Mouse (Mus musculus) thymus, adult 18-20 months (tissue): Measurements from ENCODE around the gene Maco1.
"Not testable (repeated sequence)": the region's sequence is repeated elsewhere in the genome, so short reads cannot be mapped to it uniquely, and the experiment has no call there.

Source experiments
- DNase-seq, 2 experiments: peaks; one replicate each; pipeline ENCODE4 v3.0.0; 2022; ENCODE audit warnings: mixed read lengths in 2 of 2

The Maco1 gene

GRCm38 (mm10) chr4:134856501-134856900 is 3.4 kb upstream of the Maco1 start:
- DNase-seq: no peak

GRCm38 (mm10) chr4:134856056-134856455 is 2.9 kb upstream of the Maco1 start:
- DNase-seq: no peak

DNA sequence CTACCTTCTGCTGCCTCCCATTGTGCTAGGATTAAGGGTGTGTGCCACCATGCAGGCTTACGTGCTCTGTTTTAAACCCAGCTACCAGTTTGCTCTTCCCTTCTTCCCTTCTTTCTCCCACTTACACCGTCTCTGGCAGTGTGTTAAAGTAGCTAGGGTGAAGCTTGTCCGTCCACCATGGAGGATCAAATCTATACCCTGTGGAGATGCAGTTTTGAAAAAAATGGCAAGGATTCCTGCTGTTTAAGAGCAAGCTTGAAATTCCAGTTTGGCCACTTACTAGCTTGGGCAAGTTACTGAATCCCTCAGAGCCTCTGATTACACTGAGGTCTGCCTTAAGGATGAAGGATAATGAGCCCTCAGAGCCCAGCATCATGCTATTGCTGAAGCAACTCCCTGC is 2.2 kb upstream of the Maco1 start:
- DNase-seq: no peak

- DNase-seq: peak; percentile 83 to 86
These were observed 716 bp upstream of the Maco1 start for GRCm38 (mm10) chr4:134853637-134854485.

DNA sequence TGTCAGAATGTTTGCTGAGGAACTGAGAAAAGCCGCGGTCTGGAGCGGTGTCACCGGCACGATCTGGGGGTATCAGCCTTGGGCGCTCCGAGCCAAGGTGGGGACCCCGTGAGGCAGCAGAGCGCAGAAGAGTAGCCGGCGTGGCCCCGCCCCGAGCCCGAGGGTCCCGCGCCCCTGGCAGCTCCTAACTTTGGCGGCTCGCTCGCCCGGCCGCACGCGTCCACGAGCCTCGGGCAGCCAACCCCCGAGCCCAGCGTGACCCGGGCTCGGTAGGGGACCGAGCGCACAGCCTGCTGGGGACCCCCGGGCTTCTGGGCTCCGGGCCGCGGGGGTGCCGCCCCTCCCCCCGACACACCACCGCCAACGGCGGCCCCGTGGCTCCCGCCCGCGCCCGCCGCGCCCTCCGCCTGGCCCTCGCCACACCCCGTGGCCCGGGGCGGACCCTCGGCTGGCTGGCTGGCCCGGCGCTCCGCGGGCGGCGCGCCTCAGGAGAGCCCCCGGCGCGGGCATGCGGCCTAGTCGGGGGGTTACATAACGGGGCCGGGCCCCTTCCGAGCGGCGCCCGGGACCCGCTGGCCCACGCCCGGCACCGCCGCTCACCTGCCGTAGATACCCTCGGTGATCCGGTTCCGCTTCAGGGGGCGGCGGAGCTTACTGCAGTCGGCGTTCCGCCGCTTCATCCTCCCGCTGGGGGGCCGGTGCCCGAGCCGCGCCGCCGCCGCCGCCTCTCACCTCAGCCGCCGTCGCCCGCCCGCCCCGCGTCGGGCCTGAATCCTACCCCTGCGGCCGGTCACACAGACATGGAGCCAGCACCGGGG is 498 bp downstream of the Maco1 start:
- peak; percentile 32 to 39 for DNase-seq

DNA sequence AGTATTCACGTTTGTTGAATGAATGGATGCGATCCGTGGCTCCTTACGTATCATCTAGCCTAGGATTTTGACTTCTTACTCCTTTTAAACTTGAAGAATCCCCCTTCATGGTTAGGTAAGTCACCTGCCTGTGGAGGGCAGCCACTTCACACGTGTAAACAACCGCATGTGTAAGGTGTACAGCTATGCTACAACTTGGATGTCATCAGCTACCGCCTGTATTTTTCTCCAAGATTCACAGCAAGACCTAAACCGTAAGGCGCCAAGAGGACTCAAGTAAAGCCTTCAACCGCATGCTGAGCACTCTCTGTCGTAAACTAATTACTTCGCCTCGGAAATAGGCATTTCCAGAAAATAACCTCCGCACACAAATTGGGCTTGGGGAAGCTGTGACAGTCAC is 1.3 kb downstream of the Maco1 start:
- DNase-seq: no peak

- DNase-seq: no peak
These were observed 1.9 kb downstream of the Maco1 start for GRCm38 (mm10) chr4:134851236-134851635.

DNA sequence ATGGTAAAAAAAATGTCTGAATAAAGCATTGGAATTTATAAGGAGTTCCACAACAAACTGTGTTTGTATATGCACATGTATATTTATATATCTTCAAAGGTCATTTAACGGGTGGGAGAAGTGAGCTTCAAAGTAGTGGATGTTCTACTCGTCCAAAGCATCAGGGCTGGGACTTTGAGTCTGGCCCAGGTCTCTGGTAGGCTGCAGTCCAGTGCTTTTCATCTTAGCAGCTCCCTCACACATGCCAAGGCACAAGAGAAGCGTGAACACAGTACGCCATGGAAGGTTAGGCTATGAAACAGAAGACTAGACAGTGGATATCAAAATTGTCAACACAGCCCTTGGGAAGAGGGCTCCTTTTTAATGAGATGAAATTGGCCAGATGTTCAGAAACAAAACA is 2.6 kb downstream of the Maco1 start:
- DNase-seq: no peak

DNA sequence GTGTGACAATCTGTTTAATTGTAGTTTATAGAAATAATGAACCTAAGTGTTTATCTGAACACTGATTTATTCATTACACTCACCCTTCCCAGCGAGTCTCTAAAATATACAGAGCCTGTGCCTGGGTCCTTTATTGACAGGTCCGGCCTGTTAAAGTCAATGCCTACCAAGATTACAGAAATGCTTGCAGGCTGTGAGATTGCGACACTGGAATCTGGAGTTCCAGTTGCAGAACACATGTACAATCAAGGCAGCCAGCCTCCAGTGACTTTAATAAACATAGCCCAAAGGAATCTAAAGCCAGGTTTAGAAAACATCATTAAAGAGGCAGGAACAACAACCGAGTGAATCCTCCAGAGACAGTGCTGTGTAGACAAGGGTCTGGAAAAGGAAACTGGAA is 5.6 kb downstream of the Maco1 start:
- no peak for DNase-seq

- DNase-seq: no peak
These were observed 9.6 kb downstream of the Maco1 start for GRCm38 (mm10) chr4:134843566-134843965.

DNA sequence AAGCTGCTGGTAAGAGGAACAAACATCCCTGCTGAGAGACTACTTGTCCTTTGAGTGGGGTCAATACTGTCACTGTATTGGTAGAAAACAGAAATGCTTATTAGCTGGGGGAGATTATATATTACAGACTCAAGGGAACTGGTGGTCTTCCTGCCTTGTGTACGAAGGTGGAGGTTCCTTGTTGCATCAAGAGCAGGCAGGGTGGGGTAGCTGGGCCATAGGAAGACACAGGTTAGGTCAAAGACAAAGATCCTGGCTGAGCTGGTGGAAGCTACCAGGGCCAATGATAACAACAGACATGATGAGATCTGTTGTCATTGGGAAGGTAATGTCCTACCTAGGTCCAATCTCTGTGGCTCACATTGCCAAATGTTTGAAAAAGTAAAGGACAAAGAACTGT is 12.9 kb downstream of the Maco1 start:
- DNase-seq: no peak

DNA sequence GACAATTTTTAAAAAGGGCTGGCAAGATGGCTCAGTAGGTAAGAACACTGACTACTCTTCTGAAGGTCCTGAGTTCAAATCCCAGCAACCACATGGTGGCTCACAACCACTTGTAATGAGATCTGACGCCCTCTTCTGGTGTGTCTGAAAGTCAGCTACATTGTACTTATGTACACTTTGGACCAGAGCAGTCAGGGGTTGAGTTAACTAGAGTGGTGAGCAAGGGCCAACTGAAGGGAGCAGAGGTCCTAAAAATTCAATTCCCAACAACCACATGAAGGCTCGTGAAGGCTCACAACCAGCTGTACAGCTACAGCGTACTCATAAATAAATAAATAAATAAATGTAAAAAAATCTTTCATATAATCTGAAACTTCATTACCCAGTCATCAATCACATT is 14.4 kb downstream of the Maco1 start:
- DNase-seq: not testable (repeated sequence)

DNA sequence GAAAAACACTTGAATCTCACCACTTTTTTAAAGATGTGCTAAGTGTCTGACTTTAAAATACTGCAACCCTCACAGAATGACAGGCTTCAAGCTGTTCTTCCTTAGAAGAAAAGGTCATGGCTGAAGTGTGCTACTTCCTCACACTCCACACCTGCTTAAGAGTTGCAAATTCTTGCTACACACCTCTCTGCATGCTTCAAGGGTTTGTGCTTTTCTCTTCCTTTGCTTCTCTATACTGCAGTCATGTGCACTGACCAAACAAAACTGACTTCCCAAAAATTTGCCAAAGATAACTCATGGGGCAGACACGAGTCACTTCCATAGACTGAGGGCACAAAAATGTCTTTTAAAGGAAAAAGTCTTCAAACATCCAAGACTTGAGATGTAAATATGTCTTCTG is 14.9 kb downstream of the Maco1 start:
- DNase-seq: no peak

DNA sequence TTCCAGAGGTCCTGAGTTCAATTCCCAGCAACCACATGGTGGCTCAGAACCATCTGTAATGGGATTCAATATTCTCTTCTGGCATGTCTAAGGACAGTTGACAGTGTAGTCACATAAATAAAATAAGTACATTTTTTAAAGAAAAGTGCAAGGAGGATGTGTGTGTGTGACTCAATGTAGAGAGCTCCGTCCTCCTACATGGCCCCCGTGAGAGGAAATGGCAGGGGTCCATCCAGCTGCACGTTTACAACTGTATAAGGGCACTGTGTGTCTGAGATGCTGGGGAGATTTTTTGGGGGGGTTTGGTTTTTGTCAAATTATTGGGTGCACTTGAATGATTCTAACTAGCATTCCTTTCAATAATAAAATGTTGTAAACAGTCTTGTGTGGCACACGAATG is 17.7 kb downstream of the Maco1 start:
- no peak for DNase-seq

- DNase-seq: no peak
These were observed 21.2 kb downstream of the Maco1 start for GRCm38 (mm10) chr4:134831934-134832333.

DNA sequence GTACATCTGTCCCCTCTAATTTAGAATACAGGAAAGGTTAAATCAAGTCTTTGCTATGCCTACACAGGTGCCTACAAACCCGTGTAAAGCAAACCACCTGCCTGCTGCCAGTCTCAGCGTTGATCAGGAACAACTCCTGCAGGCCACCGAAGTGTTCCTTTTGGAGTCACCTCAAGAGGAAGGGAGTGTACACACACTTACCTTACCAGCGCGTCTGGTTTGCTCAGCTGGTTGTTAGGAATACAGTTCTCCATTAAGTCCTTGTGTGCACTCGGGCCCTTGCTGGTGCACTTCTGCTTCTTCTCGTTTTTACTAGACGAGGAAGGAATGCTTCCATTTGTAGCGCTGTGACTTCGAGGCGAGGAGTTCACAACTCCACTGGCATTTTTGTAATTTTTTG is 25.3 kb downstream of the Maco1 start:
- DNase-seq: no peak

GRCm38 (mm10) chr4:134826348-134826747 is 26.8 kb downstream of the Maco1 start:
- DNase-seq: no peak

DNA sequence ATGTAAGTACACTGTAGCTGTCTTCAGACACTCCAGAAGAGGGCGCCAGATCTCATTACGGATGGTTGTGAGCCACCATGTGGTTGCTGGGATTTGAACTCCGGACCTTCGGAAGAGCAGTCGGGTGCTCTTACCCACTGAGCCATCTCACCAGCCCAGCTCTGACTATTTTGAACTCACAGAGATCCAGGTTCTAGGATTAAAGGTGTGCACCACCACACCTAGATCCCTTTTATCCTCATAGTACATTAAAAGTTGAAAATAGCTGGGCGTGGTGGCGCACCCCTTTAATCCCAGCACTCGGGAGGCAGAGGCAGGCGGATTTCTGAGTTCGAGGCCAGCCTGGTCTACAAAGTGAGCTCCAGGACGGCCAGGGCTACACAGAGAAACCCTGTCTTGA is 27.3 kb downstream of the Maco1 start:
- not testable (repeated sequence) for DNase-seq

DNA sequence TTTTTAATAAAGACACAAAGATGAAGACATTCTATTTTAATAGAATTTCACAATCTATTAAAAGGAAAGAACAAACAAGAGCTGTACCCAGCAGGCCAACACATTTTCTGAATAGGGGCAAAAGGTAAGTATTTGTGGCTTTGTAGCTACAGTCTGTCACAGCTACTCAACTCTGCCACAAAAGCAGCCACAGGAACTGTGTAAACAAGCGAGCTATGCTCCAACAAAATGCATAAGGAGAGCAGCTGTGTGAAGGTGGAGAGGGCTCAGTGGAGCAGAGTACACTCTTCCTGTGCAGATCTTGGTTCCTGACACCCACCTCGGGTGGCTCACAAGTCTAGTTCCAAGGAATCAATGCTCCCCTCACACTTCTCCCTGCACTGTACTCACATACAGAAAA is 29.6 kb downstream of the Maco1 start:
- no peak for DNase-seq

DNA sequence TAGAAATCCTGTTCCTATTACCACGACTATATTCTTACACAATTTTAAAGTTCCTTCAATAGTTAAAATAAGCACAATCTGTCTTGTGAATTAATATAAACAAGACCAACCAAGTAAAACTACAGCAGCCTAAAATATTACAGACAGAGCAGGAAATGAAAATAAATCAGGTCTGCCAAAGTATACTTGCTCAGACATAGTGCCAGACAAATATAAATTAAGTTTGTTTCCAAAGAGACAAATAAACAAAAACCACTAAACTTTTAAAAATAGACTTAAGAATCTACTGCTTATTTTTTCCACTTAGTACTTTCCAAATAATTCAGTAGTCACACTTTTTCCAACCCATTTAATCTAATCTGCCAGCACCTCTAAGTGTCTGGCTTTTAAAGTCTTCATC is 32.1 kb downstream of the Maco1 start:
- no peak for DNase-seq

DNA sequence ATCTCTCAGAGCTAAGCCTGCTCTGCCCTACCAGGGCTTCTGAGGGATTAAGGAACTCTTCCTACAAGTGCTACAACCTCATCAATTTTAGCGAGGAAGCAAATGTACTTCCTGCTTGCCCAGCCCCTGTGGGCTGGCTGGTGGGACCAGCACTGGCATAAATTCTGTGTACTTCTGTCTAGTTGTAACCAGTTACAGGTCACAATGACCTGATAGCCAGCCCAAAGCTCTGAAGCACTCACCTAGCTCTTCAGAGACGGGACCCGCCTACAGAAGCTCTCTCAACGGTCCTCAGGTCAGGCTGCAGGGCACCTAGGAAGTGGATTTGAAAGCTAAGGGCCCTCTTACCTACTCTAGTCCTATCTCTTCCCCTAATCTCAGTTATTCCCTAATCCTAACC is 35.4 kb downstream of the Maco1 start:
- DNase-seq: no peak

- DNase-seq: no peak
These were observed 38.9 kb downstream of the Maco1 start for GRCm38 (mm10) chr4:134814229-134814571.

DNA sequence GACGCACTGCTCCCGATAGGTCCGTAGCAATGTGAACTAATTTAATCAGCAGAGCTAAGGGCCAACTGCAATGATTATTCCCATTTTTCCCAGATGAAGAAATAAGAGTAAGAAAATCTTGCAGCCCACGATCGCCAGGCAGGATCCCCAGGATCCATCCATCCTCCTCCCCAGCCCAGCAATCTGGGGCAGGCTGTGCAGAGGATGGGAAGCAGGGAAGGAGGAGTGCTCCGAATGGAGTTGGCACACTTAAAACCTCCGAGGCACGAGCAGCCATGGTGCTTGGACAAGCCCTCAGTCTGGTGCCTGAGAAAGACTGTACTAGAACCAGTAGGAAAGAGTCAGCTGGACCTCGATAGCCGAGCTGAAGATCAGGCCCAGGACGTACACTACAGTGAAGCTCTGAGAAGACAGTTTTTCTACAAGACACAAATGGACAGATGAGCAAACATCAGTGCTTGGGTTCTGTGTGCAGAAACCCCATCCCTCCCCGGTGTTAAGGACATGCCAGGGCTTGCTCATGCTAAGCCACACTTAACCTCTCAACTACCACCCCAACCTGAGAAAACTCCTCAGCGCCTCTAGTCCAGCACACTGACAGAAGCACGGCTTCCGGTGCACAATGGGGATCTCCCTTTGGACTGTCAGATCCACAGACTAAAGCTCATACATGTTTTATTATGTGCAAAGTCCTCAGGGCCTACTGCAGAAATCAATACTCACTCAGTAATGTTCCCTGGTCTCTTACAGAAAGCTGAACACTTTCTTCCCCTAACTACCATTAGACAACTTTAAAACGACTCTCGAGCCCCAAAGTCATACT is 39.5 kb downstream of the Maco1 start:
- DNase-seq: no peak
